Mouse (Mus musculus) adrenal gland, postnatal 25 days (tissue): Measurements from ENCODE around the gene Rpl22. TPM values are rescaled to one million over a fixed set of nuclear protein-coding genes. Genes with fewer than 3 reads are reported as not detected.
A peak's percentile ranks its signal among the peaks of the same experiment; 100 is the strongest.

Source experiments
- DNase-seq: peaks from one replicate; pipeline ENCODE4 v3.0.0; 2021; ENCODE audit warnings: mixed read lengths
- long read RNA-seq: library from polyadenylated mRNA; stranded (forward); transcript quantifications from one replicate; pipeline ENCODE4 v2.0.0, GENCODE M21; 2021
- total RNA-seq: library from RNA; stranded (reverse); gene quantifications from 2 replicates; pipeline ENCODE4 v1.2.3, GENCODE M21; 2021

The Rpl22 gene
- 458 and 532 TPM in 2 replicates for total RNA-seq
- long read RNA-seq, transcript Rpl22-205 (4 exons, 581 nt) = major isoform, 49 of 81 reads
- long read RNA-seq, partial matches to known transcripts = 25 of 81 reads
- long read RNA-seq, other reads (novel, unspliced or antisense) = 7 of 81 reads

GRCm38 (mm10) chr4:152325574-152326411, at the start of gene Rpl22:
Gene Rpl22 (plus strand): TSS chr4:152325742.
- DNase-seq = peak; percentile 88

DNA sequence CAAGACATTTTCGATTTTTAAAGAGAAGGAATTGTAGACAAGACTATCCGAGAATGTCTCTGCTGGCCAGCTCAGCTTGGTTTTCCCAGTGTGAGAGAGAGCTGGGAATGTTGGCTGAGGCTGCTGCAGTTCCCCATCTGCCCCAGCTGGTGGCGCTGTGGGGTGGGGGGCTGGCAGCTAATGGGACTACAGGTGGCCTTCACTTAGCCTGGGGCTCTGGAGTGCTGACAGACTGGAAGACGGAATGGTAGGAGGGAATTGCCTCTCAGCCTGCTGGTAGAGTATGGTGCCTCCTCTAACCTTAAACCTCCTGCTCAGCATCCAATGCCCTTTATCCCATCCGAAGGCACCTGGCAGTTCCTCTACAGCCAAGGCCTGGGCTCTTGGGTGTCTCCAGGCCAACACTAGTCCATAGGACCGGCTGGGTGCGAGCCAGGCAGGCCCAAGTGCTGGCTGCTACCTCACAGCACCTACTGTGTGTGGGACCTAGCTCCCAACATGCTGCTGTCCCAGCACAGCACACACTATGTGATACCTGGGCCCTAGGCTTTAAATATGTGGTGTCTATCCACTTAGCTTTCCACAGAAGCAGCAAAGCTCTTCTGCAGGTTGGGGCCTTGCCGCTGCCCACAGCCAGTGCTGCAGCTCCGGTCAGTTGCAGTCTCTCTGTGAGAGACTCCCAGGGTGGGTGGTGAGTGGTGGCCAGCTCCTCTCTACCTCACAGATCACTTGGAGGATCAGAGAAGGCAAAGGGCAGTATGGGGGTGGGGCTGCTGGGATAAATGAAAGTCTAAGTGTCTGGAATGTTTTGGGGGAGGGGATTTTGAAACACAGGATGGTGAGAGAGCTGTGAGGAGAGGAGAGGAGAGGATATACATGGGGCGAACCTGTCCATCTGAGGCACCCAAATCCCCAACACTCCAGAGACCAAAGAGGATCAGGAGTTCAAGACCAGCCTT, 48.9 kb upstream of the Rpl22 start:
- DNase-seq = peak; percentile 38

DNA sequence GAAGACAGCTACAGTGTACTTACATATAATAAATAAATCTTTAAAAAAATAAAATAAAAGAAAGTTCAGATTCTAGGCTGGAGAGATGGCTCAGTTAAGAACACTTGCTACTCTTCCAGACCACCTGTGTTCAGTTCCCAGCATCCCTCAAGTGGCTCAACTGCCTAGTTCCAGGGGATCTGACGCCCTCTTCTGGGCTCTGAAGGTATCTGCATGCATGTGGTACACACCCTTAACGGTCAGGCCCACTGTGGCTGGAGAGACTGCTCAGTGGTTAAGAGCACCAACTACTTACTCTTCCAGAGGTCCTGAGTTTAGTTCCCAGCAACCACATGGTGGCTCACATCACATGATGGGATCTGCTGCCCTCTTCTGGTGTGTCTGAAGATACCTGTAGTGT, 47.6 kb upstream of the Rpl22 start:
- no peak for DNase-seq

DNA sequence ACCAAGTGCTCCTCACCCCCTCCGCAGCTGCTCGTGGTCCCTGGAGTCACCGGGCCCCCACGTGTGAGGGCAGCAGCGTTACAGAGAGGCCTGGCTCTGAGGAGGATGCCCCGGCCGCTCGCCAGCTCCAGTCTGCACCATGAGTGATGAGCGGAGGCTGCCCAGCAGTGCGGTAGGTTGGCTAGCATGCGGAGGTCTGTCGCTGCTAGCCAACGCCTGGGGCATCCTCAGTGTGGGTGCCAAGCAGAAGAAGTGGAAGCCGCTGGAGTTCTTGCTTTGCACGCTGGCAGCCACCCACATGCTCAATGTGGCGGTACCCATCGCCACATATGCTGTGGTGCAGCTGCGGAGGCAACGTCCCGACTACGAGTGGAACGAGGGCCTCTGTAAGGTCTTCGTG, 46.6 kb upstream of the Rpl22 start:
- no peak for DNase-seq

DNA sequence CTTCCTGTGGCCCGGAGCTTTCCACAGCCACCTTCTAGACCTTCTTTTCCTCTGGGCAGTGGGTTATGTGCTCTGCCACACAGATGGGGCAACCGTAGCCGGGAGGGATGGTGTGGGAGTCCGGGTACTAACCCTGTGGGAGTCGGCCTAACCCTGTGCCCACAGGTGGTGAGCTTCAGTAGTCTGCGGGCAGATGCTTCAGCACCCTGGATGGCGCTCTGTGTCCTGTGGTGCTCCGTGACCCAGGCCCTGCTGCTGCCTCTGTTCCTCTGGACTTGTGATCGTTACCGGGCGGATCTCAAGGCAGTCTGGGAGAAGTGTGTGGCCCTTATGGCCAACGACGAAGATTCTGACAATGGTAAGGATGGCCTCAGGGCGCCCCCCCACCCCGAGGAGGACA, 43.9 kb upstream of the Rpl22 start:
- no peak for DNase-seq

DNA sequence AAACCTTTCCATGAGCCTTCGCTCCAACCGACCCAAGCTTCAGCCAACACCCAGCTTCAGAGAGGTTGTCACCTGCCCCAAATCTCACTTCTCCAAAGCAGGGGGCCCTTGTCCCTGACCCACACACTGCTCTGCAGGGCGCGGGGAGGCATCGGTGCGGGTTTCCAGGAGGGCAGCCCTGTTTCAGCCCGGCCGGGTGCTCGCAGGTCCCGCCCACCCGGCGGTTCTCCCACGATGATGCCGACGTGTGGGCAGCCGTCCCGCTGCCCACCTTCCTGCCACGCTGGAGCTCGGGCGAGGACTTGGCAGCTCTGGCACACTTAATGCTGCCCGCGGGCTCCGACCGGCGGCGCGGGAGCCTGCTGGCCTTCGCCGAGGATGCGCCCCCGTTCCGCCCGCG, 42.8 kb upstream of the Rpl22 start:
- no peak for DNase-seq

GRCm38 (mm10) chr4:152283186-152283950, 42.2 kb upstream of the Rpl22 start:
- peak; percentile 90 for DNase-seq

GRCm38 (mm10) chr4:152285505-152285904, 40.0 kb upstream of the Rpl22 start:
- peak; percentile 55 for DNase-seq

GRCm38 (mm10) chr4:152286183-152286582, 39.4 kb upstream of the Rpl22 start:
- DNase-seq = no peak

DNA sequence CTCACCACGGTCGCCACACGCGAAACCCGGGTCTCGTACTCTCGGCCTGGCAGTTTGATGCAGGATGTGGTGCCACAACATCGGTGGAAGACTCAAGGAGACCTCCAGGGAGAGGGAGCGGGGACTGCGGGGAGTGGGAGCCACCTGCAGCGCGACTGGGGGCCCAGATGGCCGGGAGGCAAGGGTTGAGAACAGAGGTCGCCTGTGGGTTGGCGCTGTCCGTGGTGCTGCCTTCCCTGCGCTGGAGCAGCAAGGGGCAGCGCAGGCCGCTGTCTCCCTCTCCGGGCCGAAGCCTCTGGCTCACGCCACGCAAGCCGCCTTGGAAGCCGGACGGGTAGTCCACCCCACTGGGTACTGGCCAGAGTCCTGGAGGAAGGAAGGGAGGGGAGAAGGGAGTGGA, 38.7 kb upstream of the Rpl22 start:
- DNase-seq = peak; percentile 79

GRCm38 (mm10) chr4:152287317-152288120, 38.0 kb upstream of the Rpl22 start:
- no peak for DNase-seq

- DNase-seq = no peak
These were observed 37.1 kb upstream of the Rpl22 start for GRCm38 (mm10) chr4:152288398-152288945.

DNA sequence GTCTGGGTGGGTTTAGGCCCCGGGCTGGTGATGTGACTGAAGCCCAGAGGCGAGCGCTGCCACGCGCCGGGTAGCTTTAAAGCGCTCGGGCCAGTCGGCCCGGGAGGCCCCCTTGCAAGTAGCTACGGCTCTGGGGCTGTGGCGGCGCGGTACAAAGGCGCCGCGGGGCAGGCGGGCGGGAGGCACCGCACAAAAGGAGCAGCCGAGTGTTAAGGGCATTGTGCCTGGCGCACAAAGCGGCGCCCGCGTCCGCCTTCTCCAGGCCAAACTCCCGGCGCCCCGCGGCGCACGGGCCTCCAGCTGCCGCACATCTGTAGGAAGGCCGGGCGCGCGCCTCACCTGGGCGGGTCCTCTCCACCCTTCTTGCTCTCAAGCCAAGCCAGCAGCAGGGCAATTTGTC, 35.2 kb upstream of the Rpl22 start:
- DNase-seq = no peak

- DNase-seq = no peak
These were observed 34.6 kb upstream of the Rpl22 start for GRCm38 (mm10) chr4:152290991-152291390.

DNA sequence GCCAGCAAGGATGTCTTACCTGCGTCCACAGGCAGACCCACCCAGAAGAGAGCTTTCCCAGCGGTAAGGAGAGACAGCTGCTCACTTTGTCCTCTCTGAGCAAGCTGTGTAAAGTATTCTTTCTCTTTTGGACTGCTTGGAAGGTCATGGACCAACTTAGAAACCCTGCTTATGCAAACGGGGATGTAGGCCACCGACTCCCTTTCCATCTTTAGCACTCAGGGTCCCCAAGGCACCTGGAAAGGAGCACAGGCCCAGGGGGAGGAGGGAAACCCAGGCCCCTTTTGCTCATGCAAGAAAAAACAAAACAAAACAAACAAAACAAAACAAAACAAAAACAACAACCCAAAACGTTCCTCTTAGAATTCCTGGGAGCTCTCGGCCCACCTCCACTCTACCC, 34.0 kb upstream of the Rpl22 start, which contains the start of gene Hes3:
TSS of gene Hes3 (minus strand) at position 101 of the 400 bp plus-strand sequence.
- DNase-seq = no peak

- no peak for DNase-seq
These were observed 33.3 kb upstream of the Rpl22 start for GRCm38 (mm10) chr4:152292102-152292765.

DNA sequence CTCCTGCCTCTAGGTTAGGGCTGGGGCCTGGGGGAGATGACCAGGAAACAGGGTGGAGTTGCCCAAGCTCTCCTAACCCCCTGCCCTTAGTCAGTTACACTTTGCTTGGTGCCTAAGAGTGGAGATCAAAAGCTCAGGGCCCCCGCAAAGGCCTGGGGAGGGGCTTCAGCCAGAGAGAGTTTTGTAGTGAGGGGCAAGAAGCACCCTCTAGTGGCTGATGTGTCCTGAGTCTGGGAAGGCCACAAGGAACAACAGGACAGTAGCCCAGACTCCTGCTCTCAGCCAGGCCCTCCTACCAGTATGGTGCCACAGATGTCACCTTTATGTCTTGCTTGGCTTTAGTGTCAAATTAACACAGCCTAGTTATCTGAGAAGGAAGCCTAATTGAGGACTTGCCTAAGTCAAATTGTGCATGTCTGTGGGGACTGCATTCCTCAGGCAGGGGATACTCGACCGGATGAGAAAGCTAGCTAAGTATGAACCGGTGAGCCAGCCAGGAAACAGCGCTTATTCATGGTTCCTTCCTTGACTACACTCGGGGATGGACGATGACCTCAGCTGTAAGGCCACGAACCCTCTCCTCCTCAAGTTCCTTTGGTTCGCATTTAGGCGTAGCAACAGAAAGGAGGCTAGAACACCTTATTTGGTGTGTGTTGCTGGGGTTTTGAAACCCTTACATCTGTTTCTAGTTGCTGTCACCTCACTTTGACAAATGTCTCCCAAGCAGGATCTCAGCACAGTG, 31.2 kb upstream of the Rpl22 start:
- DNase-seq = no peak

DNA sequence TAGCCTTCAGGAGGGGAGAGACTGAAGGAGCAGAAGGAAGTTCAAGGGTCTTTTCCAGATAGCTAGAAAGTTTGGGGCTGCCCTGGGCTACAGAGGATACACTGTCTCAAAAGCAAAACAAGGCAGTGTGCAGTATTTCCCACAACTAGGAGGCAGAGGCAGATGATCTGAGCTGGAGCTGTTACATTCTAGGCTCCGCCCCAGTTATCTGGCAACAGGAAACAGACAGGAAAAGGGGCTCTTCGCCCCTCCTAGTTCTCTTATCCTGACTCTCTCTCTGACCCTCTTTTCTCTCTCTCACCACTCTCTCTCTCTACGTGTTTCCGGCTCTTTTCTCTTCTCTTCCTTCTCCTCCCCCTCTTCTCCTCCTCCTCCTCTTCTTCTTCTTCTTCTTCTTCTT, 29.6 kb upstream of the Rpl22 start:
- no peak for DNase-seq

GRCm38 (mm10) chr4:152296371-152296770, 29.2 kb upstream of the Rpl22 start:
- no peak for DNase-seq
